Mouse (Mus musculus) intestine, embryonic 15.5 days (tissue): ENCODE data around the gene Dock4. TPM values are rescaled to one million over a fixed set of nuclear protein-coding genes. Genes with fewer than 3 reads are reported as not detected.
"Not testable (repeated sequence)": the region's sequence is repeated elsewhere in the genome, so short reads cannot be mapped to it uniquely, and the experiment has no call there.

Source experiments
- ATAC-seq: fragments of 200-750 bp; cut with Nextera tagmentation; 2 replicates; pipeline ENCODE4 v1.8.0; 2017; ENCODE audit warnings: moderate TSS enrichment, moderate library complexity
- H3K27ac ChIP-seq: fragments of 300-500 bp; sonication (generic); 2 replicates; pipeline ENCODE4 v1.5.1; 2015; ENCODE audit warnings: mild to moderate bottlenecking, inconsistent platforms
- H3K27me3 ChIP-seq: fragments of 300-500 bp; sonication (generic); replicated peaks from 2 replicates; pipeline ENCODE4 v1.6.1; 2015; ENCODE audit warnings: inconsistent platforms
- H3K36me3 ChIP-seq: fragments of 300-500 bp; sonication (generic); 2 replicates; pipeline ENCODE4 v1.6.1; 2015; ENCODE audit warnings: inconsistent platforms
- H3K4me1 ChIP-seq: fragments of 300-500 bp; sonication (generic); replicated peaks from 2 replicates; pipeline ENCODE4 v1.6.1; 2015; ENCODE audit warnings: inconsistent platforms
- H3K4me2 ChIP-seq: fragments of 300-500 bp; sonication (generic); replicated peaks from 2 replicates; pipeline ENCODE4 v1.6.1; 2015; ENCODE audit warnings: mild to moderate bottlenecking, inconsistent platforms
- H3K4me3 ChIP-seq: fragments of 300-500 bp; sonication (generic); replicated peaks from 2 replicates; pipeline ENCODE4 v1.5.1; 2015; ENCODE audit warnings: inconsistent platforms
- H3K9ac ChIP-seq: fragments of 300-500 bp; sonication (generic); 2 replicates; pipeline ENCODE4 v1.6.1; 2015; ENCODE audit warnings: inconsistent platforms
- H3K9me3 ChIP-seq: fragments of 300-500 bp; sonication (generic); 2 replicates; pipeline ENCODE4 v1.6.1; 2016; ENCODE audit warnings: inconsistent platforms
- WGBS: fragments of 180-500 bp; shearing (Covaris S2); methylation state at CpG from one replicate; pipeline ENCODE4 v1.1.7; 2015; 5-methylcytosine and 5-hydroxymethylcytosine counted together
- polyA plus RNA-seq: library from polyadenylated mRNA; unstranded; fragments of >200 nt; fragmentation: Nextera tagmentation; extraction: Ambion mirVana; gene quantifications from 2 replicates; pipeline ENCODE4 v1.2.1, GENCODE M21; 2015

The Dock4 gene
- polyA plus RNA-seq, 1 experiment from 2014 or later: 5.7 TPM

DNA sequence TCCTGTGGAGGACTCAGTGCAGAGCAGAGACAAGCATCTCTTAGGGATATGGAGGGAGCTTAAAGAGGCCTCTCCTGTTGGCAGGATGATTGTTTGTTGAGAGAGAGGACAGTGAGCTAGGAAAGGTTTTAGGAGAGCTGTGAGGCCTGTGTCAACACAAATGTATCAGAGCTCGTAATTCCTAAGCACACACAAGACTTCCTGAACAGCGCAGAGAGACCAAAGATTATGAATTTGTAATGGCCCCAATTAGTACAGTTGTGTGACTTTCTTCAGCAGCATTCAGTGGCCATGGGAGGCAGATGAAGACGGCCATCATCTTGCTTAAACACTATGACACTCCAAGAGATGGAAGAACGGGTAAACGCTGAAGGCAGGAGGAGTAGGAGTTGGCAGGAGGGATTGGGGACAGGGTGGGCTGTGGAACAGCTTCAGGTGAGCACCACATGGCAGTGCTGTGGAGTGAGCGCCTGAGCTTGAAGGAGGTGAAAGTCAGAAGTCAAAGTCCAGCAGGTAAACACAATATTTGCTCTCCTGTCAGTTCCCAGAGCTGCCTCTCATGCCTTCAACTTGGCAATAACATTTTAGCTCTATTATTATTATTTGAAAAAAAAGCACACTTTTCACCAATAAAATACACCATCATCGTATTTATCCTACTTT, 409.1 kb downstream of the Dock4 start:
- H3K27ac ChIP-seq: no peak overlapping the region
- no peaks in the 10 kb centered on the region for H3K9me3 ChIP-seq
- no peak overlapping the region for H3K4me3 ChIP-seq
- H3K4me1 ChIP-seq: no peaks in the 10 kb centered on the region
- H3K4me2 ChIP-seq: no peak overlapping the region
- H3K9ac ChIP-seq: no peak overlapping the region
- ATAC-seq: peak; percentile 83
- no peaks in the 10 kb centered on the region for H3K27me3 ChIP-seq
- 72% methylated on average over 7 of the region's 7 CpGs for WGBS
- no peaks in the 10 kb centered on the region for H3K36me3 ChIP-seq

- 98% methylated on average over 7 of the region's 7 CpGs for WGBS
- Histone ChIP-seq H3K36me3 (no peaks in the 10 kb centered on the region), H3K4me1 (no peaks in the 10 kb centered on the region), H3K27ac (no peak overlapping the region), H3K9ac (no peak overlapping the region), H3K4me2 (no peak overlapping the region), H3K4me3 (no peak overlapping the region), H3K9me3 (no peaks in the 10 kb centered on the region), H3K27me3 (no peaks in the 10 kb centered on the region)
- ATAC-seq: no peak
Observed at GRCm38 (mm10) chr12:40857466-40857865, 411.7 kb downstream of the Dock4 start.

- WGBS: 79% methylated on average over 6 of the region's 7 CpGs
- not testable (repeated sequence) for H3K27me3 ChIP-seq, H3K4me2 ChIP-seq, H3K9ac ChIP-seq, H3K9me3 ChIP-seq, H3K27ac ChIP-seq, ATAC-seq, H3K4me3 ChIP-seq, H3K36me3 ChIP-seq, H3K4me1 ChIP-seq
Observed at GRCm38 (mm10) chr12:40858763-40859162, 413.0 kb downstream of the Dock4 start.

DNA sequence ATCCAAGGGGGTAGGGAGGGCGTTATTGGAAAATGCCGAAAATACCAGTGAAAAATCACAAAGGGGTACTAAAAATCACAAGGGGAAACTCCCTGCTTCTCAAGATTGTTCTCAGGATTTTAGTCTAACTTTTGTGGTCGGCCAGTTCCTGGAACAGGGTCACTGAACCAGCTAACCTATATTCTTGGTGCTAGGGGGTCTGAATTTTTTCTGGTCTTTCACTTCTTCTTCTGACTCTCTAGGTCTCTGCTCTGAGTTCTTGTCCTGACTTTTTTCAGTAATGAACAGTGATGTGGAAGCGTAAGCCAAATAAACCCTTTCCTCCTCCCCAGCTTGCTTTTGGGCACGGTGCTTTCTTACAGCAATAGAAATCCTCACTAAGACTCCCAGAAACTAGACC, 424.6 kb downstream of the Dock4 start:
- H3K4me2 ChIP-seq: no peak overlapping the region

DNA sequence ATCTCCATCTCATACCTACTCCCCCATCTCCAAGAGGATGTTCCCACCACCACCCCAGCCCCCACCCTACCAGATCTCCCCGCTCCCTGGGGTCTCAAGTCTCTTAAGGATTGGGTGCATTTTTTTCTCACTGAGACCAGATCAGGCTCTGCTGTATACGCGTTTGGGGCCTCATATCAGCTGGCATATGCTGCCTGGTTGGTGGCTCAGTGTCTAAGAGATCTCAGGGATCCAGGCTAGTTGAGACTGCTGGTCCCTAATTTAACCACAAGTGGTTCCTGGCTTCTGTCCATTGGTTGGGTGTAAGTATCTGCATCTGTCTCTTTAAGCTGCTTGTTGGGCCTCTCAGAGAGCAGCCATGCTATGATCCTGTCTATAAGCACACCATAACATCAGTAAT, 427.0 kb downstream of the Dock4 start:
- H3K27me3 ChIP-seq: no peaks in the 10 kb centered on the region
- H3K27ac ChIP-seq: no peak overlapping the region
- ATAC-seq: no peak
- no peaks in the 10 kb centered on the region for H3K4me1 ChIP-seq
- H3K36me3 ChIP-seq: no peaks in the 10 kb centered on the region
- H3K9ac ChIP-seq: no peak overlapping the region
- no peak overlapping the region for H3K4me2 ChIP-seq
- H3K9me3 ChIP-seq: no peaks in the 10 kb centered on the region
- H3K4me3 ChIP-seq: no peak overlapping the region
- 95% methylated on average over 3 of the region's 3 CpGs for WGBS

More for the DNA sequence above, 424.6 kb downstream of the Dock4 start:
- Histone ChIP-seq H3K4me3 (no peak overlapping the region), H3K27me3 (no peaks in the 10 kb centered on the region), H3K36me3 (no peaks in the 10 kb centered on the region), H3K4me1 (no peaks in the 10 kb centered on the region), H3K9me3 (no peaks in the 10 kb centered on the region), H3K9ac (no peak overlapping the region), H3K27ac (no peak overlapping the region)
- ATAC-seq: no peak
- WGBS: 93% methylated on average over 5 of the region's 5 CpGs

GRCm38 (mm10) chr12:40873267-40873666, 427.5 kb downstream of the Dock4 start:
- H3K27ac ChIP-seq, H3K4me2 ChIP-seq, ATAC-seq, H3K9me3 ChIP-seq, H3K4me1 ChIP-seq, H3K36me3 ChIP-seq, H3K9ac ChIP-seq, H3K4me3 ChIP-seq, H3K27me3 ChIP-seq: not testable (repeated sequence)
- 70% methylated on average over 7 of the region's 7 CpGs for WGBS

GRCm38 (mm10) chr12:40884976-40885375, 439.2 kb downstream of the Dock4 start:
- H3K27ac ChIP-seq: no peak overlapping the region
- 90% methylated on average over 3 of the region's 3 CpGs for WGBS
- no peaks in the 10 kb centered on the region for H3K27me3 ChIP-seq
- no peaks in the 10 kb centered on the region for H3K9me3 ChIP-seq
- H3K36me3 ChIP-seq: no peaks in the 10 kb centered on the region
- no peak for ATAC-seq
- H3K9ac ChIP-seq: no peak overlapping the region
- no peak overlapping the region for H3K4me2 ChIP-seq
- no peak overlapping the region for H3K4me3 ChIP-seq
- 0 out of 2 replicates have a peak, but pooled peaks cover 5% of the 10 kb centered on the region for H3K4me1 ChIP-seq

GRCm38 (mm10) chr12:40885377-40885776, 439.6 kb downstream of the Dock4 start:
- Histone ChIP-seq H3K4me2 (no peak overlapping the region), H3K27ac (no peak overlapping the region), H3K9ac (no peak overlapping the region), H3K36me3 (no peaks in the 10 kb centered on the region), H3K27me3 (no peaks in the 10 kb centered on the region), H3K4me1 (0 out of 2 replicates have a peak, but pooled peaks cover 5% of the 10 kb centered on the region), H3K9me3 (no peaks in the 10 kb centered on the region), H3K4me3 (no peak overlapping the region)
- 98% methylated on average over 6 of the region's 6 CpGs for WGBS
- ATAC-seq: no peak

- no peak overlapping the region for H3K4me2 ChIP-seq
- ATAC-seq: no peak
- no peak overlapping the region for H3K27ac ChIP-seq
- H3K9me3 ChIP-seq: no peaks in the 10 kb centered on the region
- no peaks in the 10 kb centered on the region for H3K36me3 ChIP-seq
- 77% methylated on average over 2 of the region's 2 CpGs for WGBS
- H3K9ac ChIP-seq: no peak overlapping the region
- no peaks in the 10 kb centered on the region for H3K27me3 ChIP-seq
- 0 out of 2 replicates have a peak, but pooled peaks cover 5% of the 10 kb centered on the region for H3K4me1 ChIP-seq
- no peak overlapping the region for H3K4me3 ChIP-seq
Observed at GRCm38 (mm10) chr12:40887496-40887895, 441.7 kb downstream of the Dock4 start.

GRCm38 (mm10) chr12:40888261-40888791, 442.6 kb downstream of the Dock4 start:
- H3K9ac ChIP-seq: no peak overlapping the region
- no peaks in the 10 kb centered on the region for H3K27me3 ChIP-seq
- no peaks in the 10 kb centered on the region for H3K9me3 ChIP-seq
- H3K4me1 ChIP-seq: 0 out of 2 replicates have a peak, but pooled peaks cover 5% of the 10 kb centered on the region
- 26% methylated on average over 2 of the region's 2 CpGs for WGBS
- no peak overlapping the region for H3K4me3 ChIP-seq
- H3K36me3 ChIP-seq: no peaks in the 10 kb centered on the region
- H3K4me2 ChIP-seq: 0 out of 2 replicates have a peak overlapping the region, but pooled peaks have one; percentile 1
- H3K27ac ChIP-seq: no peak overlapping the region
- peak; percentile 91 for ATAC-seq

GRCm38 (mm10) chr12:40888829-40889228, 443.1 kb downstream of the Dock4 start:
- H3K9me3 ChIP-seq: no peaks in the 10 kb centered on the region
- H3K27me3 ChIP-seq: no peaks in the 10 kb centered on the region
- 0 out of 2 replicates have a peak, but pooled peaks cover 5% of the 10 kb centered on the region for H3K4me1 ChIP-seq
- 0 out of 2 replicates have a peak overlapping the region, but pooled peaks have one; percentile 1 for H3K4me2 ChIP-seq
- H3K4me3 ChIP-seq: no peak overlapping the region
- no peak overlapping the region for H3K27ac ChIP-seq
- no peak overlapping the region for H3K9ac ChIP-seq
- H3K36me3 ChIP-seq: no peaks in the 10 kb centered on the region
- 47% methylated on average over 1 of the region's 1 CpGs for WGBS
- ATAC-seq: peak; percentile 87

DNA sequence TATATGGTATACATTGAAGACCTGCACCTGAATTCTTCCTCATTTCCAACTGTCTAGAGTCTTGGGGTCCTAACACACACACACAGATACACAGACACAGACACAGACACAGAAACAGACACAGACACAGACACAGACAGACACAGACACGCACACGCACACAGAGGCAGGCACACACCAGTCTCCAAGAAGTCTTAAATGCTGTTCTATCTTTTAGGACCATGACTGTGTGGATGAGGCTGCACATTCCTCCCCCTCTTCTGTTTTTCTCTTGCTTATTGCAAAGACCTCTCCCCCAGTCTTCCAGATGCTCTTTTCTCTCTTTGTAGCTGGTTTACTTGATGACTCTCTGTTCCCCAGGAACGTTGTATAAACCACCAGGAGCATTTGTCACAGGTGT, 443.8 kb downstream of the Dock4 start:
- Histone ChIP-seq H3K27ac (no peak overlapping the region), H3K4me3 (no peak overlapping the region), H3K9me3 (no peaks in the 10 kb centered on the region), H3K4me2 (no peak overlapping the region), H3K36me3 (no peaks in the 10 kb centered on the region), H3K9ac (no peak overlapping the region), H3K27me3 (no peaks in the 10 kb centered on the region), H3K4me1 (0 out of 2 replicates have a peak, but pooled peaks cover 5% of the 10 kb centered on the region)
- WGBS: 78% methylated on average over 3 of the region's 3 CpGs
- ATAC-seq: no peak

- H3K9ac ChIP-seq: no peak overlapping the region
- no peak overlapping the region for H3K4me2 ChIP-seq
- H3K9me3 ChIP-seq: no peaks in the 10 kb centered on the region
- no peaks in the 10 kb centered on the region for H3K36me3 ChIP-seq
- H3K27ac ChIP-seq: no peak overlapping the region
- no peak for ATAC-seq
- no peaks in the 10 kb centered on the region for H3K27me3 ChIP-seq
- 0 out of 2 replicates have a peak, but pooled peaks cover 5% of the 10 kb centered on the region for H3K4me1 ChIP-seq
- H3K4me3 ChIP-seq: no peak overlapping the region
Observed at GRCm38 (mm10) chr12:40891168-40891567, 445.4 kb downstream of the Dock4 start.
